Mouse (Mus musculus) v-Abl transformed pro-B cells (cell line): ENCODE results near the gene Rnf185.

Source experiments
- in situ Hi-C, 2 experiments: fragments of 400-800 bp; cut with MboI; formaldehyde crosslinking; loops; one replicate each; pipeline ENCODE4 v1.15.1; 2025; ENCODE audit not compliant: unreplicated experiment in 2 of 2

The Rnf185 gene

GRCm38 (mm10) chr11:3451701-3452163 is 431 bp downstream of the Rnf185 start:
- in situ Hi-C loops, result no loop called here

GRCm38 (mm10) chr11:3444875-3445274 is 7.3 kb downstream of the Rnf185 start:
- in situ Hi-C loops, result no loop called here

- in situ Hi-C loops, result no loop called here
Measured at GRCm38 (mm10) chr11:3443091-3443490, 9.1 kb downstream of the Rnf185 start.

DNA sequence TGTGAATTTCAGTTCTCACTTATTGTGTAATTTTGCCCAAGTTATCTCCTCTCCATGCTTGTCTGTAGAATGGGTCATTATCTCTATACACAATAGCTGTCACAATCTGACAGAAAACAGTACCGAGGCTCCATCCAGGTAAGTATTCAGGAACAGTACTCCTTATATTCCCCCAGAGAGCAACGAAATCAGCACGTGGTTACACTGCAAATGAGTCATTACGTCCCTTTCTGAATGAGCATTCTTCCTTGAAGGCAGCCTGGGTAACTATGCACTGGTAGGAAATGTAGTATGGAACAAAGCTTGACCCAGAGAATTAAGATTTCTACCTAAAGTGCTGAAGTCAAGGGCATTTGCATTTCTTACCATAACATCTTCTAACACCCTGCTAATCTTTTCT is 9.5 kb downstream of the Rnf185 start:
- in situ Hi-C loops, result no loop called here

- in situ Hi-C loops, result no loop called here
Measured at GRCm38 (mm10) chr11:3441696-3442443, 10.3 kb downstream of the Rnf185 start.

- in situ Hi-C loops, result no loop called here
Measured at GRCm38 (mm10) chr11:3437621-3438020, 14.5 kb downstream of the Rnf185 start.

DNA sequence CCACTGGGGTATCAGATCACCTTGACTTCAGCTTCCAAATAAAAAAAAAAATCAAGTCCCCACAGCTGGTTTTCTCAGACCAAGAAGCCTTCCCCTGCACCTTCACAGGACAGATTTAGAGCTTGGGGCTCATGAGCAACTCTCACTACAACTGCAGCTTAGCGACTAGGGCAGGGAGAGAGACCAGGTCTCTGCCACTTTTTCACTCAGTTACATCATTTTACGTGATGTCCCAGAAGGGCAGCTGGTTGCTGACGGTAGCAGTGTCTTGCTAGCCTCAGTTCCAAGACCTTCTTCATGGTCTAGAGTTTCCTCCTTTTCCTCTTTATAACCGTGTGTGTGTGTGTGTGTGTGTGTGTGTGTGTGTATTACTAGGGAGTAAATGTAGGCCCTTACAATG is 18.4 kb downstream of the Rnf185 start:
- in situ Hi-C loops, result no loop called here

- in situ Hi-C loops, result no loop called here
Measured at GRCm38 (mm10) chr11:3431976-3432603, 20.1 kb downstream of the Rnf185 start.

DNA sequence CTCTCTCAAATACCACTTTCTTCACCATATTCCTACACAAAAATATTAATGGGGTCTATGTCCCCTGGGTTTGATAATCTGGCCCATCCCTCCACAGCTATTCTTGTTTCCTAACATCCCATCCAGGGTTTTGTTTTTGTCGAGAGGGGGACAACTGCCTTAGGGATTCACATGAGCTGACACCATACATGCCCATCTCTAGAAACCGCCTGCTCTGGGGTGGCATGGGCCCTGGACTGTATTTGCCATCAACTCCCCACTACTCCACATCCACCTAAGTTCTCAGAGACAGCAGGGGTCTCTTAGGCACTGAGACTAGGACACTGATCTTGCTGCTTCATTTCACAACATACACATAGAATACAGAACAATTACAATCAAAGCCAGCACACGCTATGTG is 20.6 kb downstream of the Rnf185 start:
- in situ Hi-C loops, result no loop called here

DNA sequence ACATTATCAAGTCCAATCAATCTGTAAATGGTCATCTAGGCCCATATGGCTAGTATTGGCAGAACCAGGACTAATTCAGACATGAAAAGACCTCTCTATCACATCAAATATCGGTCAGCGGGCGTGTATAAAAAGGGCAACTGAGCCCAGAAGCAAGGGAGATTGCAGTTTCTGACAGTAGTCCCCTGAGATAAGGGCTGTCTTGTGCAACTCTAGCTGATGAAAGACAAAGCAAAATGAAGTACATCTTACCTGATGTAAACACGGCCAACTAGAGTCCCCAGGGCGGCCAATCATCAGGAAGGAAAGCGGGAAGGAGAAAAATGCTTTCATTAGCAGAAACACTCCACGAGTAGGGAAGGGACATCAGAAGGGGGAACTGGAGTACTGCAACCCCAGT is 23.5 kb downstream of the Rnf185 start:
- in situ Hi-C loops, result no loop called here

DNA sequence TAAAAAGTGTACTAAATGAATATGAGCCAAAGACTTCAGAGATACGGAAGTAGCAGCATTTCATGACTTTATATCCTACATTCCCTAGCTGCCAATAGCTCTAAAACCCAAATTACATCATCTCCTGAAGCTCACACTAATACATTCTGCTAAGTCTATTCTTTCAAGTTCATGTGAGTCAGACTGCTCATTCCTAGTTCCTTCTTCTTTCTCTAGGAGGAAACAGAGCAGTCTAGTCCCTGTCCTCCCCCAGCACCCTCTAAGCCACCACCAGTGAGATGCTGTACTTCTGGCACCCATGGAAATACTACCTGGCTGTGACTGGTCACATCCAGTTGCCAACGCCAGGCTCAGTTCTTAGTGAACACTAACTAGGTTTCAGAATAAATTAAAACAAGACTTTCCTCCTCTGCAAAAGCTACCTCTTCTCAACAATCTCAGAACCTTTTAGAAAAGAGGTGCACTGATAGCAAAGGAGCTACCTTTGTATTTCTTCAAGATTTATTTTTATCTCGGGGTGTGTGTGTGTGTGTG is 24.4 kb downstream of the Rnf185 start:
- in situ Hi-C loops, result no loop called here

DNA sequence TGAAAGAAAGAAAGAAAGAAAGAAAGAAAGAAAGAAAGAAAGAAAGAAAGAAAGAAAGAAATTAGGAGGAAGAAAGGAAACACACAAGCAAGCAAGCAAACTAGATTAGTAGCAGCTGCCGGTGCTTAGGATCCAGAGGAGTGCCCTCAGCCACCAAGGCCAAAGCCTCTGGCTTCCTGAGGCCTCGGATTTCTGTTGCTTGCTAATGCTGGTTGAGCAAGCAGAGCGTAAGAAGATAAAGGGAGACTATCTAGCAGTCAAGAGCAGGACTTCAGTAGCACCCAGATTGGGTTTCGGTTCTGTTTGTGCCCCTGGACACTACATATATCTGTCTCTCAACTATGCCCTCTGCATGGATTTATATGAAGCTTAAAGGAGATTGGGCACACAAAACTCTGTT is 29.9 kb downstream of the Rnf185 start:
- in situ Hi-C loops, result no loop called here

DNA sequence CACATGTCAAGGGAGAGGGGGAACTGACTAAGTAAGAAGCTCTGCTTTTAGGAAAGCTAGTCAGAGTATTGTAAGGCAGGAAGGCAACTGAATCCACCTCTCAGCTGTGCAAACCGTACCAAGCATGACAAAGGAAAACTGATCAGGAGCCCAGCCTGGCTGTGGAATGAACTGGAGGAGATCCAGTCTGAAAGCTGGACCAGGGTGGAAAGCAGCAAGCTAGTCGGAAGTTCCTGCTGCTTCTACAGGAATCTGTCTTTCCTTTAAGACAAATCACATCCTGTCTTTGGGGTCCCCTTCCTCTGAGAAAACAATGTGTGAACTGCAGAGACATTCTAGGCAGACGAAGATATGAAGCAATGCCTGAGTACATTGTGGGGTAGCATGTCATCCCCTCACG is 33.4 kb downstream of the Rnf185 start:
- in situ Hi-C loops, result no loop called here

DNA sequence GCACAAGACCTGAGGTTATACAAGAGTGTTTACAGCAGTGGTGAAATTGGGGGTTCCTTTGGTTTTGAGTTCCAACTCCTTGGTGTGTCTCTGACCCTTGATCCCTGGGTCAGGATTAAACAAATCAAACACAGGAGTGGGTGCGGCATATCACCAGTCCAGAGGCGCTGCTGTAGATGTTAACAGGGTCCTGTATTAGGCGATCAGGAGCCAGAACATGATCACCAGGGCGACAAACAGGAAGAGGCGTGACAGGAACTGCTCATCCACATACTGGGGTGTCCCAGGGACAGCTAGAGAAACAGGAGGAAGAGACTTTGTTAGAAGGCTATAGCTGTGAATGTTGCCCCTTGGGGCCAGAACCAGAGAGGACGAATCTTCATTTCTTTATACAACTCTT is 34.4 kb downstream of the Rnf185 start:
- in situ Hi-C loops, result no loop called here

- in situ Hi-C loops, result no loop called here
Measured at GRCm38 (mm10) chr11:3416399-3416798, 35.8 kb downstream of the Rnf185 start.

DNA sequence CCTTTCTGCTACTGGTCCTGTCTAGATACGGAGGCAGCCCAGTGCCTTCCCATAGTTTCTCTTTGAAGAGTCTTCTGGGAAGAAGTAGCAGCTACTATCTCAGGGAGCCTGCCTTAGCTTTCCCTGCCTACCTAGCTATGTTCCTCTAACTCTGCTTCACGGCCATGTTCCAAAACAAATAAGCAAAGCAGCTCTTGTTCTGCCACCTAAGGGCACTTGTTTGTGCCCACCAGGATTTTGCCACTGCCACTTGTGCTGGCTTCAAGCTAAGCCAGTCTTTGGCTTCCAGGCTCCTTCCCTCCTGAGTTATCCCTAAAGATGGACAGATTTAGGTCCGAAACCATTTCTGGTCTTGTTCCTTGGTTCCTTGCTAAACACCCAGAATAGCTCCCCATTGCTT is 40.1 kb downstream of the Rnf185 start:
- in situ Hi-C loops, result no loop called here

DNA sequence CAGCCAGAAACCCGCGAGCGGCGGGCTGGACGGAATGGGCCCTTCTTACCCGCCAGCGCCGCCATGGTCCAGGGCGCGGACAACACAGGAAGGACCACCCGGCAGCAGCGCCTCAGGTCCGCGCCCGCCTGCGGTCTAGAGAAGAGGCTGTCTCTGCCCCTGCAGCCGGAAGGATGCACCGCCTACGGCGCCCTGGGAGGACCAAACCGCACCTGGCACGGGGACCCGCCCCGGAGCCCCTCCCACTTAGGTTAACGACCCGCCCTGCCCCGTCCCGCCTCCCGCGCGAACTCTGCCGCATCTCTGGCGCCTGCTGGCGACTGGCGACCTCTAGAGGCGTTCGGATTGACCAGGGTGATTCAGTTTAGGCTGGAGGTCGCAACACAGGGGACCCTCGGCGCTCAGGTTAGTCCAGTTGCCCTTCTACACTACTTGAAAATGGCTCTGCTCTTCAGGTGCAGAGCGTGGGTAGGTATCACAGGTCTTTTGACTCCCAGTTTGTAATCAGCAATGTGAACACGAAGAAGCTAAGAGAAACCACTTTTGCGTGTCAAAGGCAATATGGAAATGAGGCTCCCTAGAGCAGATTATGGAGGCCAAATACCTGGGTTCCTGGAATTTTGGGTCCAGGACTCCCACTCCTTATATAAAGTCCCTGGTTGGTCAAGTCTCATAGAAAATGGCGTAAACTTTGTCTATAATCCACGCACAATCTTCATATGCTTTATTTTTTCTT is 43.0 kb downstream of the Rnf185 start, which contains the start of gene Limk2:
Limk2 (minus strand) TSS at position 193 of the 736 bp plus-strand sequence.
- in situ Hi-C loops, result loop anchor here (5.0 to 10.0 kb wide), 3 partner anchors 64 to 144 kb away; partner anchors contain the start of genes Drg1 (in 1 of the 2) and Pik3ip1 (in 1 of the 2)

DNA sequence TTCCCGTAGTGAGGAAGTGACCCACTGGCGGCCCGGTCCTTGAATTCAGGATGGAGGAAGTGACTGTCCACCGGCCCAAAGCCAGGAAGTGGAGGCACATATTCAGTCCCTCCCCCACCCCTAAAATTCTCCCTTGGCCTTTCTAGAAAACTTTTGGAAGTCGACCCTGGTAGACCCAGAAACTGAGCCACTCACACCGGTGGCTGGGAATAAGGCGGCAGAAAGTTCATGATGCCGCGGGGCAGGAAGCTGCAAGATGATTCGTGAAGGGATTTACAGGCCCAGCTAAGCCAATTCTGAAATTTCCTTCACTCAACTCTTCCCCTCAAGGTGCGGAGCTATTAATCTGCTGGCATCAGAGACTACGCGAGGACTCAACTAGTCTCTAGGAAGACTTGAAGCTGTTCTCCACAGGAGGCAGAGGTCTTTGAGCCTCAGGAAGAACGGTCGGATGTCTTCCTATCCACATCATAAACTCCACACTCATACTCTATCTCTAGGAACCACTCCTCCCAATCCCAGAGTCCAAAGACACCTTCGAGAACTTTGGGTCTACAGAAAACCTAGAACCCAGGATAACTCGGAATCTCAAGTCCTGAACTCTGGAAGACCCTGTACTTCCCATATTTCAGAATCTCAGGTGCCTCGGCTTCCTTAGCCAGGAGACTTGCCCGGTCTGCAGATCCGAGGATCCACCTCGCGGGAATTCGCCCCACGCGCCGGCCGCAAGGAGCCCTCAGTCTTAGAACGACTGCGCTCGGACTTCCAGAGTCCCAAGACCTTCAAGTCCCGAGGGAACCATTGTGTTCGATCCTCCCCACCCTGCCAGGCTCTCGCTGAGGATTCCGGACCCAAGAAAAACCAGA is 43.8 kb downstream of the Rnf185 start:
- in situ Hi-C loops, result loop anchor here (5.0 to 10.0 kb wide), 3 partner anchors 64 to 144 kb away; partner anchors contain the start of genes Drg1 (in 1 of the 2) and Pik3ip1 (in 1 of the 2)

- in situ Hi-C loops, result loop anchor here (5.0 to 10.0 kb wide), 3 partner anchors 60 to 140 kb away; partner anchors contain the start of genes Drg1 (in 1 of the 2) and Pik3ip1 (in 1 of the 2)
Measured at GRCm38 (mm10) chr11:3404287-3405047, 47.7 kb downstream of the Rnf185 start.
